Mouse (Mus musculus) left cerebral cortex, postnatal 25 days (tissue): ENCODE results near the gene Herc1. TPM values are rescaled to one million over a fixed set of nuclear protein-coding genes. Genes with fewer than 3 reads are reported as not detected.
A peak's percentile ranks its signal among the peaks of the same experiment; 100 is the strongest.

ENCODE experiments used
- DNase-seq, 2 experiments: peaks; one replicate each; pipeline ENCODE4 v3.0.0; 2022; ENCODE audit warnings: low spot score in 2 of 2, mixed read lengths in 1 of 2
- intact Hi-C: fragments of 180-260 bp; cut with DNase I; formaldehyde crosslinking; loops from one replicate; pipeline ENCODE4 v1.15.1; 2025
- total RNA-seq, 2 experiments: library from RNA; stranded (reverse); gene quantifications; 2 replicates each; pipeline ENCODE4 v1.2.3; 2021

Herc1 gene
- total RNA-seq, 2 experiments from 2014 or later = 112 to 119 TPM

DNA sequence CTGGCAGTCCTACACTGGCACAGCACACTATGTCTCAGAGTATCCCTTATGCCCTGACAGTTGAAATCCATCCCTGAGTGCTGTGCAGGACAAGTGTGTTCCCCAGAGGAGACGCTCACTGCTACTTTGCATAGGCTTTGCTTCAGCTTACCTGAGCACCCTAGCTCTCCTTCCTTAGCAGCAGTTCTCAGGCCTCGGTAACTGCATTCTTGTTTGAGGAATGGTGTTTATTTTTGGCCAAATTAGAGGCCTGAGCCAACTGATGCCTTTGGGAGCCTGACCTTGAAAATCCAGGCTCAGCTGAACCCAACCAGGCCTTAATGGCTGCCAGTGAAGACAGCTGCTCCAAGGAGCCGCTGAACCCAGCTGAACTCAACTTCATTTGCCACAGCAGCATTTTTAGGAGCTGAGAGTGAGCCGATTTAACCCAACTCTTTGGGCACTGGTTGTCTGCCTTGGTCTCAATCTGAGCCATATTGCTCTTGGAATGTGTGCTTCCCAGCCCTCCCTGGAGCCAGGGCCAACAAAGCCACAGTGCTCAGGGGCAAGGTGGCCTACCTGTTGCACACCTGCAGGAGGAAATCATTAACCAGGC is 163.5 kb downstream of the Herc1 start:
- DNase-seq = no peak
- intact Hi-C loops = loop anchor here (2.0 to 10.0 kb wide), 6 partner anchors 69 to 474 kb away; partner anchors contain the start of gene Aph1b

DNA sequence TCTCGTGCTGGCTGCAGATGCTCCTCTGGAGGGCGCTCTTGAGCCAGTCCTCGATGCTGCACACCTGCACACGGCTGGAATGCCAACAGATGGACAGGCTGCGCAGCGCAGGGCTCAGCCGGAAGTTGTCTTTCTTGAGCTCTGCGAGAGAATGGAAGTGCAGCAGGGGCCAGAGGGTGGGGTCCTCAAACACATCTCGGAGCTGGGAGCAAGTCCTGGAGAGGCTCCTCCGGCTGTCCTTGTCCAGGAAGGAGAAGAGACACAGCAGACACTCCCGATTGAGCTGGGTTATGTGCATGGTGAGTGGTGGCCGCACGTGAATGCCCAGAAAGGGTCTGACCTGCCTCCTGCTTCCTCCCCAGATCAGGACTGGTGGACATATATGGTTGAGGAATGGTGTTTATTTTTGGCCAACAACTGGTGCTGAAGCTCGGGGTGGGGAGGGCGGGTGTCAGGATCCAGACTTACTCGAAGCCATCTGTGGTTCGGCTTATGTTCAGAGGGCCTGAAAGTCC is 164.1 kb downstream of the Herc1 start, which contains the start of gene Fbxl22:
Gene Fbxl22 (minus strand): TSS at position 338 of the 515 bp plus-strand sequence.
- DNase-seq = peak; percentile 45 to 69
- intact Hi-C loops = loop anchor here (5.0 to 10.0 kb wide), 4 partner anchors 98 to 473 kb away; no protein-coding TSS in a partner anchor

DNA sequence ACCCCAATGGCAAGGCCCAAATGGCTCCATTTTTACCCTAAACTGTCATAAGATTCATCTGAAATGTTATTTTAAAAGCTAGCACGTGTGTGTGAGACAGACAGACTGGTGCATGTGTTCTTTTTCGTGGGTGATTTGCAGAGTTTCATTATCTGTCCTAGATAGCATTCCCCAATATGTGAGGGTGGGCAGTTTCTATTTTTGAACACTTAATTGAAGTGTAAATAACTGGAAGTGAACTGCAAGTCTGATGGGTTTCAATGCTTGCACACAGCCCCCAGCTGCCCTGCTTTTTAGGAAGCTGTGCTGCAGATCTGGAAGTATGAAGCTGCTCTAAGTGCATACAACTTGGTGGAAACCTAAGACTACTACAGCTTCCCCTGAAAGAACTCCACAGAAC is 164.9 kb downstream of the Herc1 start:
- DNase-seq = no peak
- intact Hi-C loops = loop anchor here (10.0 kb wide), 1 partner anchor 190 kb away; no protein-coding TSS in a partner anchor

DNA sequence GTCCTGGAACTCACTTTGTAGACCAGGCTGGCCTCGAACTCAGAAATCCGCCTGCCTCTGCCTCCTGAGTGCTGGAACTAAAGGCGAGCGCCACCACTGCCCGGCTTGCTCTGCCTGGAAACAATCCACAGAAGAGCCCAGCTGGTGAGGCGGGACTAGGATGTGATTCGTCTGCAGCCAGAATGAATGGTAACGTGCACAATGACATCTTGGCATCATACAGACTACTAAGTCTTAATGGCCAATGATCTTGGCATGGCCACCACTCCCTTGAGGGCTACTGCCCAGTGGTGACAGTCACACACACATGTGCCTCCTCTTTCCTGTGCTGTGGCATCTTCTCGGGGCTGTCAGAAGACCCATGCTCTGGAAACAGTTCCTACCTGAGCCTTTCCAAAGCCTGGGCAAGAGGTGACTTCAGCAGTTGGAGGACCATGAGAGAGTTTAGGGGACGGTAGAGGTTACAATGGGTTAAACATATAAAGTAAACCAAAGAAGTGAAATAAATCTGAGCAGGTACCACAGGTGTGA is 165.5 kb downstream of the Herc1 start:
- intact Hi-C loops = loop anchor here (10.0 kb wide), 1 partner anchor 189 kb away; no protein-coding TSS in a partner anchor
- no peak for DNase-seq

DNA sequence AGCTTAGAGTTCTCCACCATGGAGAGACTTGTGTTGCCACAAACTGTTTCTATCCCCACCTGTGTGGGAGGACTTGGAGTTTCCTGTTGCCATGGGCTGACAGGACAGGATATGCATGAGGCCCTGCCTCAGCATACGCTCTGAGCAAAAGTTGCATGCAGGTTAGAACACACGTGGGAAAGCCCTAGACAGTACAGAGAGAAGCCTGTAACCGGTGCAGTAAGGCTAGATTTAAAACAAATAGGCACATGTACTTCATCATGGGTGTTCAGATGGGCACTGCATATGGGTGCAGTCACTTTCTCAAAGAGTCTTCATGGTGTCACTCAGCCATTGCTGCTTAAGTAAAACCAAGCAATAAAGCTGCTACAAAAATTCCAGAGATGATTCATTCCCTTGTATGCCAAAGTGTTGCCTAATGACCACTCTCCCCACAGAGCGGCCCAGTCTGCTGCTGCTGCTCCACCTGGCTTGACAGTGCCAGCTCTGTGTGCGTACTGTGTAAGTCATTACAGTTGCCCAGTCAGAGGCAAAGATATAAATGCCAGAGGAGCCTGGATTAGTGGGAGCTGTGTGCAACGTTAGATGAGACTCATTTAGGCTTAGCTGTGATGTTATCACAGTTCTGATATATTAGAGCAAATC is 166.2 kb downstream of the Herc1 start:
- intact Hi-C loops = loop anchor here (10.0 kb wide), 1 partner anchor 188 kb away; no protein-coding TSS in a partner anchor
- no peak for DNase-seq

DNA sequence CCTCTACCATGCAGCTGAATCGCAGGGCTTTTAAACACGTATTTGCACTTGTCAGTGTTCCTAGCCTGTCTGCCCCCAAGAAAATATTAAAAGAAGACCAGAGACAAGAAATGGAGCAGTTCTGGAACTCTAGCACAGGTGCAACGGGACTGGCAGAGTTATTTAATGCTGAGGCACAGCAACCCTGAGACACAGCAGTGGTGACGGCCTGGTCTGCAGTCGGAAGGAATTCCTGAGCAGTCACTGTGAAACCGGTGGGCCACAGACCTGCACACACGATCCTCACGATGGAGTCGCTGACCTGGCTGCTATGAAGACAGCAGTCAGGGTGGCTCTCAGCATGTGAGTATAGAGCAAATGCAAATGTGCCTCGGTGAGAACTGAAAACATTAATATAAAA is 167.5 kb downstream of the Herc1 start:
- no peak for DNase-seq
- intact Hi-C loops = loop anchor here (10.0 kb wide), 1 partner anchor 187 kb away; no protein-coding TSS in a partner anchor

DNA sequence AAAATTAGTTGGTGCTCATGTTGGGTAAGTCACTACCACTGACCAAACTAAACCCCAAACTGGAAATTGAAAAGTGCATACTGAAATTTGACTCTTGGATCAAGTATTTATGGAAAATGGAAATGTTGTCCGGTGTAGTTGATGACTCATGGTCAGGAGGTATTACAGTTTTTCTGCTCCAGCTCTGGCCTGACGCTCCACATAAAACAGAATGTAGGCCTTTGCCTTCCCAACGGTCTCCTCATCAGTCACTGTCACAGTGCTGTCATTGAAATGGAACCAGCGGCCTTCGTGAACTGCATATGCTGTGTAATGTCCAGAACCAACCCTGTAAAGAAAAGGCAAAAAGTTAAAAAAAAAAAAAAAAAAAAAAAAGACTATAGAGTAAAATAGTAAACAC is 168.0 kb downstream of the Herc1 start:
- intact Hi-C loops = loop anchor here (10.0 kb wide), 1 partner anchor 187 kb away; no protein-coding TSS in a partner anchor

DNA sequence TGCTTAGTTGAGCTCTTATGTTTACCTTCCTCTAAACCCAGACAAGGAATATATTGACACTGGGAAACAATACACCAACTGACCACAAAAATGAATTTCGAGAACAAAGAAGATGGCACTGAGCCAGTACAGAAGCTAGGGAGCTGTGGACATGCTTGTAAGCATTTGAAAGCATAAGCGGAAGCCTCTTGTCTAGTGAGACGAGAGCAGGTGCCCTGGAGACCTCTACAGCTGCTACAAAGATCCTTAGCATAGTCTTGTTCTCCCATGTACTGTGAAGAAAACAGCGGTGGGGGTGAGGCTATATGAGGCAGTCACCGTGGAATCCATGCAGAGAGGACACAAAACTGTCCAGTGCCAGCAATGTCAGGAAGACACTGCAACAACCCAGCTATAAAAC is 168.7 kb downstream of the Herc1 start:
- intact Hi-C loops = loop anchor here (10.0 kb wide), 1 partner anchor 186 kb away; no protein-coding TSS in a partner anchor
- no peak for DNase-seq

More for the DNA sequence above, 168.0 kb downstream of the Herc1 start:
- DNase-seq = no peak

DNA sequence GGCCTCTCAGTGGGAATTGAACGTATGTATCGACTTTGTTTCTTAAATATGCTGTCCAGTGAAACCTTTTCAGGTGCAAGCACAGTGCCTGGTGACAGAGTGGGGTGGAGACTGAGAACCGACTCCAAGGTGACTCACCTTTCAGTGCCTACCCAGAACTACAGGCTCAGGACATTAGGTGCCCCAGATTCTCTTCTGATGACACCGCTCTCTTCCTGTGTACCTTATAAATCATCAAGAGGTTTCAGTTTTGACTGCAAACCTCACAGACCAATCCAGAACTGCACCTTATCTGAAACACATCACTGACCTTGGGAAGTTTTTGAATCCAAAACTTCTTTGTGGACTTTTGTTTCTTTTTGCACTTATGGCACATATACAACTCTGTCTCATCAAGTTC is 170.0 kb downstream of the Herc1 start:
- no peak for DNase-seq
- intact Hi-C loops = no loop called here

DNA sequence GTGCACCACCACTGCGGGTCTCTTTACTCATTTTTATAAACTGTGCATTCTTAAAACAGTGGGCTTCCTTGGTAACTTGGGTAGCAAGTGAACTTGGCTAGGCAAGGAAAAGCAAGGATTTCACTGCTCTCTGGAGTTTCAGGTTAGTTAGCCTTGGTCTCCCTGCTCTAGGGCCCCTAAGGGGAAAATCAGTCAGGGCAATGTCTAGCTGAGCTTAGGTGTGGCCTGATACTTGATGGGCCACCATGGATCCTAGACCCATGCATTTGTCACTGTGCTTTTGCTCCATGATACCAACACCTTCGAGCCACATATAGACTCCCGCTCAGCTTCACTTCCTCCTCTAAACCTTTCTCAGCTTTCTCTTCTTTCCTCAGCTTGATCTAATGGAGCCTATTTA is 171.3 kb downstream of the Herc1 start:
- intact Hi-C loops = no loop called here

DNA sequence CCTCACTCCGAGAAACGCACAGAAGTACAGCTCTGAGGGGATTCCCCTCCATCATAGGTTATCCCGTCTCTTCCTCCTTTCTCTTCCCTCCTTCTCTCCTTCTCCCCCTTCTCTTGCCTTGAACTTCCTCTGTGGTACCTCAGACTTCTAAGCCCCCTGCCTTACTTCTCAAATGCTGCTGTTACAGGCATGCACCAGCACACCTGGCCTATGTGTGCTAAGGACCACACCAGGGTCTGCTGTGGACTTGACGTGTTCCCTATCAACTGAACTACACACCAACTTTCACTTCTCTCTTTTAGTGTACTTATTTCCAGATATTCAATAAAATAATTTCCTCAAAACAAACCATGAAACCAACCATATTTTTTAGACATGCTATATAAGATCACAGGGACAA is 192.5 kb downstream of the Herc1 start:
- intact Hi-C loops = no loop called here
- no peak for DNase-seq

More for the DNA sequence above, 171.3 kb downstream of the Herc1 start:
- no peak for DNase-seq

Other genes starting within 250 kb of the Herc1 start
- 10 to 100 TPM; 68.4 to 72.9 TPM for gene Snx1, start 223.9 kb upstream of the Herc1 start, total RNA-seq
- gene Ciao2a, start 223.8 kb upstream of the Herc1 start, total RNA-seq = 10 to 100 TPM; 31.2 to 32.1 TPM
- gene Dapk2, start 192.2 kb upstream of the Herc1 start, total RNA-seq = 1 to 10 TPM; 2.8 to 3.1 TPM
- gene Fbxl22, start 164.1 kb downstream of the Herc1 start, total RNA-seq = under 1 TPM; 0.34 TPM
- gene Usp3, start 242.7 kb downstream of the Herc1 start, total RNA-seq = 10 to 100 TPM; 30.5 to 30.8 TPM